Mouse (Mus musculus): ENCODE results near the gene Narfl.
"Not testable (repeated sequence)": the region's sequence is repeated elsewhere in the genome, so short reads cannot be mapped to it uniquely, and the experiment has no call there.

Gene Narfl

GRCm38 (mm10) chr17:25802825-25803517, 29.4 kb downstream of the Narfl start:
- peak; percentile 91 to 96 for DNase-seq (ENCODE audit: low spot score in 2 of 2)

- DNase-seq (ENCODE audit: low spot score in 2 of 2) = no peak
These were observed 32.9 kb downstream of the Narfl start for GRCm38 (mm10) chr17:25806507-25806906.

GRCm38 (mm10) chr17:25807452-25807851, 33.9 kb downstream of the Narfl start:
- DNase-seq (ENCODE audit: low spot score in 2 of 2) = not testable (repeated sequence)

- peak in 1 of 2 experiments; percentile 45 for DNase-seq (ENCODE audit: low spot score in 2 of 2)
These were observed 34.5 kb downstream of the Narfl start for GRCm38 (mm10) chr17:25808028-25808427.

GRCm38 (mm10) chr17:25808789-25809605, 35.4 kb downstream of the Narfl start, which contains the start of gene Fbxl16:
Gene Fbxl16, plus strand, starts transcription at chr17:25809085.
- peak; percentile 94 to 95 for DNase-seq (ENCODE audit: low spot score in 2 of 2)

GRCm38 (mm10) chr17:25809606-25810340, 36.2 kb downstream of the Narfl start:
- DNase-seq (ENCODE audit: low spot score in 2 of 2) = peak in 1 of 2 experiments; percentile 70

- peak in 1 of 2 experiments; percentile 44 for DNase-seq (ENCODE audit: low spot score in 2 of 2)
These were observed 37.3 kb downstream of the Narfl start for GRCm38 (mm10) chr17:25810890-25811289.

GRCm38 (mm10) chr17:25813471-25813870, 39.9 kb downstream of the Narfl start:
- peak; percentile 87 to 90 for DNase-seq (ENCODE audit: low spot score in 2 of 2)

- DNase-seq (ENCODE audit: low spot score in 2 of 2) = no peak
These were observed 44.1 kb downstream of the Narfl start for GRCm38 (mm10) chr17:25817662-25818061.

GRCm38 (mm10) chr17:25818851-25819780, 45.5 kb downstream of the Narfl start:
- DNase-seq (ENCODE audit: low spot score in 2 of 2) = no peak

- DNase-seq (ENCODE audit: low spot score in 2 of 2) = peak; percentile 89 to 90
These were observed 49.9 kb downstream of the Narfl start, which contains the start of gene Wdr24 for GRCm38 (mm10) chr17:25823452-25823851. Gene Wdr24, plus strand, starts transcription at chr17:25823627.

- no peak for DNase-seq (ENCODE audit: low spot score in 2 of 2)
These were observed 51.0 kb downstream of the Narfl start for GRCm38 (mm10) chr17:25824362-25825142.

GRCm38 (mm10) chr17:25825311-25825710, 51.7 kb downstream of the Narfl start:
- no peak for DNase-seq (ENCODE audit: low spot score in 2 of 2)

- peak in 1 of 2 experiments; percentile 27 for DNase-seq (ENCODE audit: low spot score in 2 of 2)
These were observed 52.5 kb downstream of the Narfl start for GRCm38 (mm10) chr17:25825984-25826570.

- DNase-seq (ENCODE audit: low spot score in 2 of 2) = peak in 1 of 2 experiments; percentile 23
These were observed 53.4 kb downstream of the Narfl start for GRCm38 (mm10) chr17:25827011-25827410.

- DNase-seq (ENCODE audit: low spot score in 2 of 2) = no peak
These were observed 54.1 kb downstream of the Narfl start for GRCm38 (mm10) chr17:25827546-25828222.

- peak in 1 of 2 experiments; percentile 40 for DNase-seq (ENCODE audit: low spot score in 2 of 2)
These were observed 54.6 kb downstream of the Narfl start for GRCm38 (mm10) chr17:25828223-25828594.

GRCm38 (mm10) chr17:25828712-25829557, 55.4 kb downstream of the Narfl start, which contains the start of gene Jmjd8:
Gene Jmjd8, plus strand, starts transcription at chr17:25828867.
- peak; percentile 90 to 93 for DNase-seq (ENCODE audit: low spot score in 2 of 2)
